Mouse (Mus musculus) kidney, adult 2 months (tissue): Measurements from ENCODE around the gene Wdr45b.

ENCODE experiments used
- CTCF ChIP-seq: fragments of 200-500 bp; conservative IDR thresholded peaks from 2 replicates; pipeline ENCODE4 v1.5.1; 2011; ENCODE audit warnings: low read depth, mild to moderate bottlenecking, control low read depth, low read length, moderate library complexity, mixed read lengths; ENCODE audit not compliant: insufficient read depth, insufficient read length
- POLR2A ChIP-seq: fragments of 200-500 bp; IDR thresholded peaks from one replicate; pipeline ENCODE4 v1.6.1; 2011; ENCODE audit warnings: low read depth, low read length, control low read depth

DNA sequence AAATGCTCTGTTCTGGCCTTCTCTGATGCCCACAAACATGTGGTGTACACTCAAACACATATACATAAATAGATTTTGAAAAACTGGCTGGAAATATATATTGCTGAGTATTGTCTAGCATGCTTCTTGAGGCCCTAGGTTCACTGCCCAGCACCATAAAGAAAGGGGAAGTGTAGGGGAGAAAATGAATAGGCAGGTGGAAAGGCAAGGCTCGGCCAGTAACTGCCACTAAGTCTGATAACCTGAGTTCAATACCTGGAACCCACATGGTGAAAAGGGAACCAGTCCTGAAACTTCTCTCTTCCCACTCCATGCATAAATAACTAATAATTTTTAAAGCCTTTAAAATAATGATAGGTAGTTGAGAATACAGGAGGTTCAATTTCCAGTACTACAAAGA lies 14.6 kb downstream of the Wdr45b start:
- TF ChIP-seq CTCF = no peak
- TF ChIP-seq POLR2A = no peak
